Mouse (Mus musculus) neutrophil, adult 83 days (primary cell): ENCODE measurements around the gene Noxred1. TPM values are rescaled to one million over a fixed set of nuclear protein-coding genes. Genes with fewer than 3 reads are reported as not detected.

ENCODE experiments used
- total RNA-seq, 2 experiments: library from RNA; stranded (reverse); gene quantifications; one replicate each; pipeline ENCODE4 v1.2.4; 2023

Gene Noxred1
- total RNA-seq: 1 to 10 TPM; 1.7 to 2.0 TPM

DNA sequence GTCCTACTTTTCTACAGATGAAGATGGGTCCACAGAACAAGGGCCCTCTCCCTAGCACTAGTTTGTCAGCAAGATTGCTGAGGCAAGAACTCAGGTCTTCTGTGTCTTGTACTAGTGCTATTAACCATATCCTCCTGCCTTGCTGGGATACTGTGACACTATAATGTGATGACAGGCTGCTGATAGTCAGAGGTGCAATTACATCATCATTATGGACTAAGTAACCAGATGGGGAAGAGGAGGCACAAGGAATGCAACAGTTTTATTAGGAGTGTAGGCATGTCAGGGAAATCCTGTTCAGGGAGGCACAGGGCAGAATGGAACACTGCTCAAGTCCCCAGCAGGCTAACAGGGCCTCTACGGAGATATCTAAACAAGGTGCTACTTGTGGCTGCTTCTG, at the start of gene Noxred1:
Gene Noxred1, minus strand, starts transcription at position 101 of the 400 bp plus-strand sequence.

DNA sequence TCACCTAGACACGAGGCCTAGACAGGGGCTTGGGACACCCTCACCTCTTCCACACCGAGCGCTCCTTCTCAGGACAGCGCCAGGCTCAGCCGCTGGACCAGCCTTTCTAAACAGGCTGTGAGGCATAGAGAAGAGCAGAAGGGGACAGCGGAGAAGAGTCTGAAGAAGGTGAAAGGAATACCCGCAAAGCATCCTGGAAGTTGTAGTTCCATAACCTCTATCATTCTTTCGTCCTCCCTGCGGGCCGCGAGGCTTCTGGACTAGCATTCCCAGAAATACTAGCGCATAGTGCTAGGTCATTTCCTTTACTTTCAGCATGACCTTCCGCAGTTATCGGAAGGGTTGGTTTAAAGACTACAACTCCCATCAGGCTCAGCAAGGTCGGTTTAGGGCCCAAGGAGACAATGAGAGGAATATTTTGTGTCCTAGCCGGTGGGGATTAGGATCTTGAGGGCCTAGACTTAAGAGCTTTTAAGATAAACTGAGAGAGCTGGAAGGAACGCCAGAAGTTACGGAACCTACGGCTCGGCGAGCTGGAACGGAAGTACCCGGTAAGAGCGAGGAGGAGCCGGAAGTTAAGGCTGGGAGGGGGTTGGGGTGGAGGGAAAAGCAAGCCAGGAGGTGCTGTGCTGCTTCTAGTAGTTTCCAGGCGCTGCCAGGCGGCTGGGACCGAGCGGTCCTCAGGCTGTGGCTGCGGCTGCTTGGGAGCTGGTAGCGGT, 27.7 kb upstream of the Noxred1 start, which contains the start of the genes Vipas39 and Ahsa1:
Gene Vipas39, minus strand, starts transcription at position 149 of the 719 bp plus-strand sequence.
Gene Ahsa1, plus strand, starts transcription at position 372 of the 719 bp plus-strand sequence.

DNA sequence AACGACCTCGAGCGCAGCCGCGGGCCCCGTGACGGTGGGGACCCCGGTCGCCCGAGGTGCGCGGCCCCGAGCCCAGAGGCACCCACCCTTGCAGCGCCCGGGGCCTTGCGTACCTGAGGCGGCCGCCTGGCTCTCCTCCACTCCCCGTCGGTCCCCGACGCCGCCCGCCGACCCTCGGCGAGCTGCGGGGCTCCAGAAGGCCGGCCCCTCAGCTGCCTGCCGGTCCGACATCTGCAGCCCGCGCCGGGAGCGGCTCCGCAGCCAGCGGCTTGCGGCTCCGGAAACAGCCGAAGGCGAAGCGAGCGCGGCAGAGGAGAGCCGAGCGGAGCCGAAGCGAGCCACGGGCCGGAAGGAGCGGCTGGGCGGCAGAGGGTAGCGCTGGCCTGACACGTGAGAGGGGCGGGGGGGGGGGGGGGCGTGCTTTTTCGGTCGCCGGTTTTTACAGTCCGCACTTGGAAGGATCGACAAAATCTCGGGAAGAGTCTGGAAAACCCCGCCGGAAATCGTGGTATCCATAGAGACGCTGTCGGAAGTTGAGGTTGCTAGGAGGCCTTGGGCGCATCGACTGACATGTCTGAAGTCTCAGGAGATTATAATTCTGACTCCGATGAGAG, 38.5 kb downstream of the Noxred1 start, which contains the start of gene Tmed8:
Gene Tmed8, minus strand, starts transcription at position 482 of the 614 bp plus-strand sequence.

DNA sequence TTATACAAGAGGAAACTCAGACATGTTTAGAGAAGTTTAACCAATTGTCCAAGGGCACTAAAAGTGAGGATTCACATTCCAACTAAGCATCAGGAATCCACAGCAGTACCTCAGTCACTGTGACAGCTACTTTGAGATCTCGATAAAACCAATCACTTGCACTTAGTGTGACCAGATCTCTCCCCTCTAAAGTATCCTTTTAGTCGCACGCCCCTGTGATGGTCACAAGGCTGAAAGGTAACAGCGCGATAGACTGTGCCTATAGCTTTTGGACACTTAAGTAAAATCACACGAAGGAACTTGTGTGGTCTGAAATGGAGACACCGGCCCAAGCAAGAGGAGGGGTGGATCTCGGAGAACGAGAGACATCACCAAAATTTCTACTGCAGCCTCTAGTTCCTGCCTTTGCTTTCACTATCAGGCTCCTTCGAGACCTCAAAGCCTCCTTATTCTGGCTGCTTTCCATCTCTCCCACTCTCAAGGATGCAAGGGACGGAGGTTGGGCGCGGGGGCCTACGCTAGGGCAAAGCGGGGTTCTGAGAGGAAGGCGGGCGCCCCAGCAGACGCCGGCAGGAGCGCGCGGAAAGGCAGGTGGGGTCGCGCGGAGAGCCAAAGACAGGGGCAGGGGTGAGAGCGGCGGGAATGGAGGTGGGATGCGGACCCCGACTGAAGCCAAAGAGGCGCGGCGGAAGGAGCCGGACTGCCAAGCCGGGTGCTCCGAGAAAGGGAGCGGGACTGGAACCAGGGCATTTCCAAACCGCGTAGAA, 39.1 kb downstream of the Noxred1 start, which contains the start of gene Samd15:
Gene Samd15, plus strand, starts transcription at position 518 of the 767 bp plus-strand sequence.

Other genes with a start within 250 kb of the Noxred1 start
- not detected for gene Zdhhc22, start 248.3 kb downstream of the Noxred1 start, total RNA-seq
- gene Tmem63c, start 217.4 kb downstream of the Noxred1 start, total RNA-seq: not detected
- not detected for gene Ngb, start 136.2 kb downstream of the Noxred1 start, total RNA-seq
- 10 to 100 TPM; 10.7 to 10.8 TPM for gene Gstz1, start 91.6 kb downstream of the Noxred1 start, total RNA-seq
- gene Pomt2, start 90.8 kb downstream of the Noxred1 start, total RNA-seq: 1 to 10 TPM; 2.9 to 3.0 TPM
- under 1 TPM; 0.28 to 0.51 TPM for gene Samd15, start 39.0 kb downstream of the Noxred1 start, total RNA-seq
- 1 to 10 TPM; 9.5 to 9.9 TPM for gene Tmed8, start 38.3 kb downstream of the Noxred1 start, total RNA-seq
- gene Vipas39, start 27.5 kb upstream of the Noxred1 start, total RNA-seq: 10 to 100 TPM; 28.3 to 30.0 TPM
- gene Ahsa1, start 27.7 kb upstream of the Noxred1 start, total RNA-seq: 10 to 100 TPM; 75.1 to 81.8 TPM
- not detected for gene Ism2, start 61.0 kb upstream of the Noxred1 start, total RNA-seq
- 100 to 1,000 TPM; 116 to 137 TPM for gene Sptlc2, start 149.6 kb upstream of the Noxred1 start, total RNA-seq
- gene Slirp, start 205.2 kb upstream of the Noxred1 start, total RNA-seq: 10 to 100 TPM; 40.2 to 44.3 TPM
- 10 to 100 TPM; 18.2 to 19.0 TPM for gene Alkbh1, start 205.3 kb upstream of the Noxred1 start, total RNA-seq
- 10 to 100 TPM; 43.7 to 46.2 TPM for gene Snw1, start 233.5 kb upstream of the Noxred1 start, total RNA-seq